Mouse (Mus musculus): ENCODE data around the gene Gm4981. TPM values are rescaled to one million over a fixed set of nuclear protein-coding genes. Genes with fewer than 3 reads are reported as not detected.
A peak's percentile ranks its signal among the peaks of the same experiment; 100 is the strongest.
"Not testable (repeated sequence)": the region's sequence is repeated elsewhere in the genome, so short reads cannot be mapped to it uniquely, and the experiment has no call there.

The Gm4981 gene
- polyA plus RNA-seq (2015; fragmentation: Nextera tagmentation; extraction: Ambion mirVana): not detected in 2 replicates

DNA sequence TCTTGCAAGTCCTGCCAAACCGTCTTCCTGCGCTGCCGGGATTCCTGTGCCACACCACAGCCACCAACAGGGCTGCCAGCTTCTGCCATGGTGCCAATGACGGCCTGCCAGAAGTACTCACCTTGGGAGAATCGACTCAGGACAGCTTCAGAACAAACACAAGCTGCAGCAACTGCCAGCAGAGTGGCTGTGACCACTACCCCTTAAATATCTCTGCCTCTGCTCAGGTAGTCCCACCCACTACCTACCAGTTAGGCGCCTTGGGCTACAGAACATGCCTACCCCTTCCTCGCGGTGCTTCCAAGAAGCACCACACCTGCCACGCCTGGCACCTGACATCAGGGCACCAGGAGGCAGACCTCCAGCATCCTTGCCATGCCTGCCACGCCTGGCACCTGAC, at the start of gene Gm4981:
Gene Gm4981 (minus strand): TSS at position 89 of the 400 bp plus-strand sequence.
- H3K9ac ChIP-seq: no peak within 1 kb of the TSS
- no peaks in the 10 kb centered on the region for H3K27me3 ChIP-seq
- no peak within 1 kb of the TSS for H3K27ac ChIP-seq
- WGBS: 79% methylated on average over 10 of the region's 10 CpGs
- peaks cover 11% of the 10 kb centered on the region for H3K9me3 ChIP-seq (replicated peaks)
- H3K4me1 ChIP-seq (replicated peaks): no peaks in the 10 kb centered on the region
- no peak for ATAC-seq (replicated peaks; ENCODE audit: insufficient number of reproducible peaks, insufficient read depth, low FRiP score, low read depth)
- H3K36me3 ChIP-seq: no peaks in the 10 kb centered on the region
- no peak within 1 kb of the TSS for H3K4me3 ChIP-seq
- H3K4me2 ChIP-seq: no peak within 1 kb of the TSS

DNA sequence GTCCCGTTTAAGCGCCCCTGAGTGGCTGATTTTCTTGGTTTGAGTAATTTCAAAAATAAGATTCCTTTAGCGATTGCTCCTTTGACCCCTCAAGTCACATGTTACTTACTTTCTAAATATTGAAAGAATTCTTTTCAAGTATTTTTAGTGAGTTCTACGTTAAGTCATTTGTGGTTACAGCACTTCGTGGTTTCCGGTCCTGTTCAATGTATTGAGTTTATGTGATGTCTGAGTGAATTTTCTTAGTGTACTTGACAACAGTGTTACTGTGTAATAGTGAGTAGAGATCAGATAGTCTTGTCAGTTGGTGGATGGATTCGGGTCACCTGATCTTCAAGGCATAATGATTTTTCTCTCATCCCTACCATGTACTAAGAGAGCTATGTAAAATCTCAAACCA, 45.7 kb upstream of the Gm4981 start:
- Histone ChIP-seq H3K27me3 (no peaks in the 10 kb centered on the region), H3K4me1 (replicated peaks) (no peaks in the 10 kb centered on the region), H3K9me3 (replicated peaks) (no peaks in the 10 kb centered on the region), H3K4me3 (no peak overlapping the region), H3K9ac (no peak overlapping the region), H3K36me3 (peaks cover 51% of the 10 kb centered on the region), H3K27ac (no peak overlapping the region), H3K4me2 (no peak overlapping the region)
- WGBS: 93% methylated on average over 7 of the region's 7 CpGs
- ATAC-seq (replicated peaks; ENCODE audit: insufficient number of reproducible peaks, insufficient read depth, low FRiP score, low read depth): no peak

DNA sequence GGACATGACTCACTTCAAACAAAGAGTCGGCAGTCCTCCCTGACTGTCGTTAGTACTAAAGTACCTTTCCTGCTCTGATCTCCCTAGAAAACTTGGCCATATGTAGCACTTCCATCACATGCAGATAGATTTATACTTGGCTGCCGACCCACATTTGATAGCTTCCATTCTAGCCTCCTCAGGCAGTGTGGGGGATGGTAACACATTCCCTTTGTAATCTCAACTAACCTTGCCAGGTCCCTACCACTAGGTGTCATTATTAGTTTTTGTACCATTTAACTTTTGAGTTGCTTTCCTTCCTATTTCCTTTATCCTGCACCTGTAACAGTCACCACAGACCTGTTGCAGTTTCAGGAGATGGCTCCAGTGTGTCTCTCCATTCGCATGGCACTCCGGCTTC, 22.0 kb upstream of the Gm4981 start:
- no peaks in the 10 kb centered on the region for H3K9me3 ChIP-seq (replicated peaks)
- H3K4me3 ChIP-seq: no peak overlapping the region
- no peaks in the 10 kb centered on the region for H3K27me3 ChIP-seq
- no peak overlapping the region for H3K27ac ChIP-seq
- H3K4me2 ChIP-seq: no peak overlapping the region
- H3K4me1 ChIP-seq (replicated peaks): peaks cover 13% of the 10 kb centered on the region; the same call in 1 of the 2 replicates
- H3K36me3 ChIP-seq: peaks cover 27% of the 10 kb centered on the region
- ATAC-seq (replicated peaks; ENCODE audit: insufficient number of reproducible peaks, insufficient read depth, low FRiP score, low read depth): no peak
- WGBS: 55% methylated on average over 5 of the region's 5 CpGs
- no peak overlapping the region; the same call in 1 of the 2 replicates for H3K9ac ChIP-seq

DNA sequence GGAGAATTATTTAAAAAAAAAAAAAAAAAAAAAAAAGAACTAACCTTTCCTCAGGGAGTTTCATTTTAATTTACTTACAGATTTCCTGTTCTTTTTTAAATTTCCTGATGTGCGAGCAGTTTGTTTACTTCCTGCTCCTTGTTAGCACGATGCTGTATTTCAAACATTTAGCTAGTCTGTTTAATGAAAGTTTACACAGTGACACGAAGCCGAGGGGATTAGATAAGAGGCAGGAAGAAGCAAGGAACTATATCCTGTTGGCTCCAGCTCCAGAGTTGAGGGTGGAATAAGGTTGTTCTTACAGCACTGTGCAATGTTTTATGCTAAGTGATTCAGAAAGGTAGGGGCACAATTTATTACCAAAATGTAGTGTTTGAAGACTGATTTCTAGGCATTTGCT, 19.5 kb upstream of the Gm4981 start:
- Histone ChIP-seq H3K9ac (peak overlapping the region; percentile 90), H3K4me2 (peak overlapping the region; percentile 65), H3K9me3 (replicated peaks) (no peaks in the 10 kb centered on the region), H3K27ac (peak overlapping the region; percentile 83), H3K36me3 (peaks cover 14% of the 10 kb centered on the region; the same call in 1 of the 2 replicates), H3K4me3 (peak overlapping the region; percentile 99), H3K27me3 (no peaks in the 10 kb centered on the region), H3K4me1 (replicated peaks) (peaks cover 13% of the 10 kb centered on the region; the same call in 1 of the 2 replicates)
- 1% methylated on average over 4 of the region's 4 CpGs for WGBS
- ATAC-seq (replicated peaks; ENCODE audit: insufficient number of reproducible peaks, insufficient read depth, low FRiP score, low read depth): no peak

DNA sequence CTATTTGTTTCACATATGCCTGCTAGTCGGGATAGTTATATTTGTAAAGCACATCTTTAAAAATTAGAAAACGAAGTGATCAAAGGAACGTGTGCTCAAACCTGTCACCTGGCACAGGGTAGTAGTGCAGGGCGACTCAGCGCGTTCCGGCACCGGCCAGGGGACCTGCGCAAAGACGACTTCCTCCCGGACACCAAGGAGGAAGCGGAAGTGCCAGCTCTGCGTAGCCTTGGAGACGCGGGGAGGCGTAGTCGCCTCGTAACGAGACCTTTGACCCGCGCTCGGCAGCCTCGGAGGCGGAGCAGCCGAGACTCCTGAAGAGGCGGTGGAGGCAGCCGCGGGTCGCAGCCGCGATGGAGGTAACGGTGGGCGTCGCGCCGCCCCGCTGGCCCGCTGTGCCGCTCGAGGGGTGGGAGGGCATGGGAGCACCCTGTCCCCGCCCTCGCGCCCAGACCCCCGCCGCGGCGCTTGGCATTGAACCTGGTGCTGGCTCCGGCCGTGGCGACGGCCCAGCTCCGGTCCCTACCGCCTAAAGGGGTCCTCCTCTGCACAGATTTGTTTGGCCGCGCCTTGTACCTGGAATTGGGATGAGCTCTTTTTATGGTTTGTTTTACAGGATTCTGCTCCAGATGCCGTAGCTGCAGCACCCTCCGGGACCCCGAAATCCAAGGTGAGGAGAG, 18.9 kb upstream of the Gm4981 start, which contains the start of gene Gcc2:
Gene Gcc2 (plus strand): TSS at position 285 of the 680 bp plus-strand sequence.
- peak; percentile 97 for ATAC-seq (replicated peaks; ENCODE audit: insufficient number of reproducible peaks, insufficient read depth, low FRiP score, low read depth)
- Histone ChIP-seq H3K4me3 (peak within 1 kb of the TSS; percentile 99), H3K4me2 (peak within 1 kb of the TSS; percentile 65), H3K9me3 (replicated peaks) (no peaks in the 10 kb centered on the region), H3K27me3 (no peaks in the 10 kb centered on the region), H3K9ac (peak within 1 kb of the TSS; percentile 90), H3K36me3 (peaks cover 14% of the 10 kb centered on the region; the same call in 1 of the 2 replicates), H3K27ac (peak within 1 kb of the TSS; percentile 83), H3K4me1 (replicated peaks) (peaks cover 13% of the 10 kb centered on the region; the same call in 1 of the 2 replicates)
- under 1% methylated on average over 58 of the region's 58 CpGs for WGBS

DNA sequence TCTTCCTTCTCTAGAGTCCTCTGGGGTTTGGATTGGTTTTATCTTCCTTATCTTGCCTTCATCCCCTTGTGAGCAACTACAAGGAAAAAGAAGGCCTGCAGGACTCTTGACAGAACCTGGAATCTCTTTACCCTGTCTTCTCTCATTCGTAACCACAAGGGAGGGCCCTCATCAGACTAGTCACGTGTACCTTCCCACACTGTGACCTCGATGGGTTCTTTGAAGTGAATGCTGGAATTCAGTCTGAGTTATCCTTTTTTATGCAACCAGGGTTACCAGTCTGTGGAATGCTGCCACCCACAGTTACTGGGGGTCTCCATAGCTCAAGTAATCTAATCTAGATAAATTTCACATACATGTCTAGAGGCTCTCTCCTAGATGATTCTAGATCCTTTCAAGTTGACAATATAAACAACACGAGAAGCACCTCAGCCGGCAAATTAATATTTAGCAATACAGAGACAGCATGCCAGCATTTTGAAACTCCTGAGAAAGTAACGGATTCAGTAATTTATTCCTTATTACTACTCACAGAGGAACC, 18.2 kb upstream of the Gm4981 start:
- WGBS: 38% methylated on average over 6 of the region's 6 CpGs
- no peak for ATAC-seq (replicated peaks; ENCODE audit: insufficient number of reproducible peaks, insufficient read depth, low FRiP score, low read depth)
- peaks cover 13% of the 10 kb centered on the region; the same call in 1 of the 2 replicates for H3K4me1 ChIP-seq (replicated peaks)
- H3K4me2 ChIP-seq: peak overlapping the region; percentile 65
- H3K9ac ChIP-seq: 0 out of 2 replicates have a peak overlapping the region, but pooled peaks have one; percentile 90
- H3K27ac ChIP-seq: no peak overlapping the region
- peaks cover 9% of the 10 kb centered on the region; the same call in 1 of the 2 replicates for H3K36me3 ChIP-seq
- H3K9me3 ChIP-seq (replicated peaks): no peaks in the 10 kb centered on the region
- H3K4me3 ChIP-seq: peak overlapping the region; percentile 99
- H3K27me3 ChIP-seq: no peaks in the 10 kb centered on the region

DNA sequence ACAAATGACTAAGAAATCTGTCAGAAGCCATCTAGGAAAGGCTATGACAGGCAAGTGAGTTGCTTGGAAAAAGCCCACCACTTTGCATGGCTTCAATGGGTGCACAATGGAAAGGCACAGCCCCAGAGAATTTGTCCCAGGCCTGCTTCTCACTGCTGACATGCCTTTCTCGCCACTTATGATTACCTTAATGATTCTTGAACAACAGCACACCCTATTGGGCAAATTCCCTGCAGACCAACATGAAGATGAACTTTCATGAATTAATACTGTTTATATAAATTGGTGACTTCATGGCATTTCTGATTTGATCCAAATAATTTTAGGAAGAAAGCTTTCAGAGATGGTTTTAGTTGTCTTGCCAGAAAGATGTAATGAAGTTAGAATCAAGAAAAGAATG, 13.0 kb upstream of the Gm4981 start:
- Histone ChIP-seq H3K9me3 (replicated peaks) (no peaks in the 10 kb centered on the region), H3K4me1 (replicated peaks) (peaks cover under 1% of the 10 kb centered on the region; the same call in 1 of the 2 replicates), H3K4me3 (no peak overlapping the region), H3K27me3 (no peaks in the 10 kb centered on the region), H3K27ac (no peak overlapping the region), H3K9ac (no peak overlapping the region), H3K4me2 (no peak overlapping the region), H3K36me3 (no peaks in the 10 kb centered on the region)
- no peak for ATAC-seq (replicated peaks; ENCODE audit: insufficient number of reproducible peaks, insufficient read depth, low FRiP score, low read depth)
- 39% methylated on average over 1 of the region's 1 CpGs for WGBS

DNA sequence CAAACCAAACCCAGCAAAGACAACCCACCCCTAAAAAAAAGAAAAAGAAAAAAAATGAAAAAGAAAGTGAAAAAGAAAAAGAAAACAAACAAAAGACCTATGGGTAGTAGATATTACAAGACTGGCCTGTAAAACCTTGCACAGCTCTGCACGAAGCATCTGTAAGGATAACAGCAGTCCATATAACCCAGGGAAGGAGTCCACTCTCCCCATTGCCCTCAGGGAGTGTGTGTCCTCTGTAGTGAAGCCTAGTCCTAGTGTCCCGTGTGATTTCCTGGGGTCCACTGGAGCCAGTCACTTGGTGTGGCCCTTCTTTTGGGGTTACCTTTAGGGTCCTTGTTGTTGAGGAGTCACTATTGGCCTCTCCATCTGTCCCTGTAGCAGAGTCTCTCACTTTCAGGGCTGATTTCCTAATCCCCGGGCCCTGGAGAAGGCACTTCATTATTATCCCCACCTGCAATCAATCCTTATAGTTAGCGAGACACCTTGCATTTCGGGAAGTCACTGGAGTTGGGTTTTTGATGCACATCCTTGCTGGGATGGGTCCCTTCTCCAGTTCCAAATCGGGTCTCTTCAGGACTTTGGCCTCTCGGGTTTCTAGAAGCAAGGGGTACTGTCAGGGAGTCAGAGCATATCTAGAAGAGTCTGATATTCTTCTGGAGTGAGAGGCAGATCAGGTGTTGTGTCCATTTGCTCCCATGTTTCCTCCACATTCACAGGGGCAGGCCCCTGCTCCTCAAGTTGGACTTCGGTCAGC, 2.7 kb upstream of the Gm4981 start:
- not testable (repeated sequence) for H3K36me3 ChIP-seq
- 75% methylated on average over 8 of the region's 8 CpGs for whole genome bisulfite sequencing
- peak; percentile 82 for ATAC-seq (replicated peaks; ENCODE audit: insufficient number of reproducible peaks, insufficient read depth, low FRiP score, low read depth)

DNA sequence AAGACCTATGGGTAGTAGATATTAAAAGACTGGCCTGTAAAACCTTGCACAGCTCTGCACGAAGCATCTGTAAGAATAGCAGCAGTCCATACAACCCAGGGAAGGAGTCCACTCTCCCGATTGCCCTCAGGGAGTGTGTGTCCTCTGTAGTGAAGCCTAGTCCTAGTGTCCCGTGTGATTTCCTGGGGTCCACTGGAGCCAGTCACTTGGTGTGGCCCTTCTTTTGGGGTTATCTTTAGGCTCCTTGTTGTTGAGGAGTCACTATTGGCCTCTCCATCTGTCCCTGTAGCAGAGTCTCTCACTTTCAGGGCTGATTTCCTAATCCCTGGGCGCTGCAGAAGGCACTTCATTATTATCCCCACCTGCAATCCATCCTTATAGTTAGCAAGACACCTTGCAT, 1.5 kb downstream of the Gm4981 start:
- not testable (repeated sequence) for H3K4me3 ChIP-seq; H3K36me3 ChIP-seq; H3K4me1 ChIP-seq (replicated peaks); H3K27me3 ChIP-seq; H3K9ac ChIP-seq; H3K4me2 ChIP-seq; H3K27ac ChIP-seq; ATAC-seq (replicated peaks; ENCODE audit: insufficient number of reproducible peaks, insufficient read depth, low FRiP score, low read depth)
- WGBS: 74% methylated on average over 4 of the region's 4 CpGs
- H3K9me3 ChIP-seq (replicated peaks): peaks cover 14% of the 10 kb centered on the region

More for the DNA sequence above, 2.7 kb upstream of the Gm4981 start:
- not testable (repeated sequence) for H3K27ac ChIP-seq; H3K9ac ChIP-seq; H3K4me1 ChIP-seq (replicated peaks); H3K4me2 ChIP-seq; H3K27me3 ChIP-seq; H3K4me3 ChIP-seq; H3K9me3 ChIP-seq (replicated peaks)

DNA sequence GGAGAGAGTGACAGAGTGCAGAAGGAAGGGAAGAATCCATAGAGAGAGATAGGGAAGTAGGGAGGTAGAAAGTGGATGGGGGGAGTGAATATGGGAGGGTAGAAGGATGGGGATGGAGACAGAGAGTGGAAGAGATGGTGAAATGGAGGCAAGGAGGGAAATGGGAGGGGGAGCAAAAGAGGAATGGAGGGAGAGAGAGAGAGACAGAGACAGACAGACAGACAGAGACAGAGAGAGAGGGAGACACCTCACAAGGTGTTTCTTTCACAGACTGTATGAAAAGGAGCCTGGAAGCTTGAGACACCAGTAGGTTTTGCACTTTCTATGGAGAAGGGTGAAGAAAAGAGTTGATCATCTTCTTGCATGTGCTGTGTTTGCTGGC, 2.8 kb downstream of the Gm4981 start:
- 0 out of 2 replicates have a peak, but pooled peaks have one; percentile 0 for ATAC-seq (replicated peaks; ENCODE audit: insufficient number of reproducible peaks, insufficient read depth, low FRiP score, low read depth)
- H3K4me2 ChIP-seq; H3K36me3 ChIP-seq; H3K9ac ChIP-seq; H3K27me3 ChIP-seq; H3K4me3 ChIP-seq; H3K27ac ChIP-seq; H3K4me1 ChIP-seq (replicated peaks): not testable (repeated sequence)
- H3K9me3 ChIP-seq (replicated peaks): peaks cover 14% of the 10 kb centered on the region

DNA sequence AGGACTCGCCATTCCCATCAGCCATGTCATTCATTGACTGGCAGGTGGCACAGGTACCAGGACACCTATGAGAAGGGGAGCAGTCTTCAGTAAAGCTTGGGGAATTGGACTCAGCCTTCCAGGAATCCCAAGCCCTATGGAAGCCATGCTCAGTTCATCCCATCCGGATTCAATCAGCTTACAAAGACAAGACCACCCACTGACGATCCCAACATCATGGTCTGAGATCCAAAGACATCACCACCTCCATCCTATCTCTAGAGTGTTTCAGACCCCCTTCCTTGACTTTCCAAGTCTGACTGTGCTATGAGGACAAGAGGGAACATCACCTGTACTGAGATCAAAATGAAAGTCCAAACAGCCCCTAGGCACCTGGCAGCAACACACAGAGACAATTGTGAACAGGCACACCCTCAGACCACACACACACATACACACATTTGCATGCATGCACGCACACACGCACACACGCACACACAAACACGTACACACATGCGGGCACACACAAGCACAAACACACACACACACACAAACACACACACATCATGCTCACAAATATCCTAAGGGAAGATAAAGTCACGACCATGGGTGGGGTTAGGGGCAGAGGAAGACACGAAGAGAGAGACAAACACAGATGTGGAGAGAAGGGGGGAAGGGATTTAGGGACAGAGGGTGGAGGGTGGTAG, 3.3 kb downstream of the Gm4981 start:
- not testable (repeated sequence) for H3K9ac ChIP-seq; H3K4me2 ChIP-seq; H3K4me3 ChIP-seq; H3K27me3 ChIP-seq; H3K36me3 ChIP-seq; H3K27ac ChIP-seq; H3K4me1 ChIP-seq (replicated peaks)
- WGBS: 62% methylated on average over 10 of the region's 10 CpGs
- peak; percentile 32 for ATAC-seq (replicated peaks; ENCODE audit: insufficient number of reproducible peaks, insufficient read depth, low FRiP score, low read depth)
- H3K9me3 ChIP-seq (replicated peaks): peaks cover 14% of the 10 kb centered on the region

Measured in heart, embryonic 15.5 days (tissue).